ENCODE assay signal across 13 mouse cellular contexts in genomic region chr3:145872680-145873079, GRCm38 (mm10). TPM values are rescaled to one million over a fixed set of nuclear protein-coding genes. Genes with fewer than 3 reads are reported as not detected.
DNase-seq lines count a peak whose midpoint lies in the region.
"Had no signal": no experiment of that assay in that cellular context is flagged by ENCODE, and none has a peak within 500 bp of the region (broad histone marks: within the 10 kb centered on the region; RNA-seq: fewer than 3 reads in every experiment).

No protein-coding gene starts in this region.

- peak; percentile 57 for DNase-seq in gastrocnemius, adult 18-20 months (ENCODE audit: low spot score)
- DNase-seq in gastrocnemius, postnatal 14 days = no peak
- DNase-seq in heart, adult 8-10 months (ENCODE audit: low spot score) = peak; percentile 68
- DNase-seq in heart, postnatal 4 days = no peak
- DNase-seq in R1 (ENCODE audit: low read depth, low spot score) (peak; percentile 43), liver (no peak)
- DNase-seq in adrenal gland, adult 18-20 months (ENCODE audit: low spot score in 2 of 2) = no peak
- DNase-seq: adrenal gland, postnatal 14 days; cerebellum, adult 9-10 months; gastrocnemius, postnatal 10 days; kidney, adult 11 months; kidney, postnatal 4 days; lung, embryonic 14.5 days had no signal

- intact Hi-C loops in gastrocnemius, postnatal 14 days (cut with DNase I; ENCODE audit: low total_unique reads) = no loop called here

RNA-seq across cellular contexts. Expression of gene Bcl10, which starts 49.9 kb away (rescaled TPM):
- 1 to 10 TPM; 9.4 to 9.7 TPM for total RNA-seq in gastrocnemius, adult 18-20 months (2021)
- total RNA-seq in gastrocnemius, postnatal 14 days (2021) = 10 to 100 TPM; 13.6 to 14.0 TPM
- total RNA-seq in heart, adult 8-10 months (2022) = 10 to 100 TPM; 14.9 to 17.6 (median 16.5) TPM
- 10 to 100 TPM; 25.5 to 27.4 TPM for total RNA-seq in heart, postnatal 4 days (2021)
- total RNA-seq in adrenal gland, adult 18-20 months (2021) = 10 to 100 TPM; 22.3 to 24.9 TPM

Comparison
In these comparisons a context has a peak if more than half of its experiments do, and no peak if none do; other contexts are left out.
1. DNase-seq: peak in gastrocnemius, adult 18-20 months (single experiment), heart, adult 8-10 months (single experiment) and R1 (single experiment); none in gastrocnemius, postnatal 14 days (single experiment), heart, postnatal 4 days (single experiment), liver (single experiment) and adrenal gland, adult 18-20 months (0 of 2).